Mouse (Mus musculus): ENCODE data around the gene Krtap5-5. TPM values are rescaled to one million over a fixed set of nuclear protein-coding genes. Genes with fewer than 3 reads are reported as not detected.

Krtap5-5 gene
- not detected in 4 replicates for total RNA-seq (2023)

DNA sequence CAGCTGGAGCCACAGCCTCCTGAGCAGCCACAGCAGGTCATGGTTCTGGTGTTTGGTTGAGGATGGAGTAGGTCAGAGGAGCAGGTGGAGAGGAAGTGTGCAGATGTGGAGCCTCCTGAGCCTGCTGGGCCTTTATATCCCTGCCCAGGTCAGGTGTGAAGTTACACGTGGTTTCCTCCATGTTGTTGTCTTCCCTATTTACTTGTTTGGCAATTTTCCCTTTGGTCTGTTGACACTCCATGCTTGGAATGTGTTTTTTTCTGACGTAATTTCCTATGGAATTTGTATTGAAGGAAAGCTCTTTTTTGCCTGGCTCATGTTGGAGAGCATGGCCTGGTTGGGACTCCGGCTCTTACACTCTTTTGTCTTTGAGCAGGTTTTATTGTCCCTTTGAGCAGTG, at the start of gene Krtap5-5:
TSS of gene Krtap5-5 (minus strand) at position 101 of the 400 bp plus-strand sequence.

DNA sequence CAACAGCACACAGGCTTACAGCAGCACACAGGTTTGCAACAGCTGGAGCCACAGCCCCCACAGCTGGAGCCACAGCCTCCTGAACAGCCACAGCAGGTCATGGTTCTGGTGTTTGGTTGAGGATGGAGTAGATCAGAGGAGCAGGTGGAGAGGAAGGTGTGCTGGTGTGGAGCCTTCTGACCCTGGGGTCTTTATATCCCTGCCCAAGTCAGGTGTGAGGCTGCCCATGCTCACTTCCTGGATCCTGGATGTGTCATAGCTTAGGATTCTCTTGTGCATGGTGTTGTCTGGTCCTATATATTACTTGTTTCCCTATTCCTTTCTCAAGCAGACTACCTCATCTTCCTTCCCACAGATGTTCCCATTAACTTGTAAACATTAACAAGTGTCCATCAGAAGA, 44.5 kb upstream of the Krtap5-5 start, which contains the start of gene Gm4559:
TSS of gene Gm4559 (minus strand) at position 101 of the 400 bp plus-strand sequence.

DNA sequence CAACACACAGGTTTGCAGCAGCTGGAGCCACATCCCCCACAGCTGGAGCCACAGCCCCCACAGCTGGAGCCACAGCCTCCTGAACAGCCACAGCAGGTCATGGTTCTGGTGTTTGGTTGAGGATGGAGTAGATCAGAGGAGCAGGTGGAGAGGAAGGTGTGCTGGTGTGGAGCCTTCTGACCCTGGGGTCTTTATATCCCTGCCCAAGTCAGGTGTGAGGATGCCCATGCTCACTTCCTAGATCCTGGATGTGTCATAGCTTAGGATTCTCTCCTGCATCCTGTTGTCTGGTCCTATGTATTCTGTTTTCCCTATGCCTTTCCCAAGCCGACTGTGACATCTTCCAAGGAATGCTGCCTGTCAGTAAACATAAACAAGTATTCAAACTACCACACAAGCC, 28.5 kb upstream of the Krtap5-5 start, which contains the start of gene Gm2431:
TSS of gene Gm2431 (minus strand) at position 101 of the 400 bp plus-strand sequence.

DNA sequence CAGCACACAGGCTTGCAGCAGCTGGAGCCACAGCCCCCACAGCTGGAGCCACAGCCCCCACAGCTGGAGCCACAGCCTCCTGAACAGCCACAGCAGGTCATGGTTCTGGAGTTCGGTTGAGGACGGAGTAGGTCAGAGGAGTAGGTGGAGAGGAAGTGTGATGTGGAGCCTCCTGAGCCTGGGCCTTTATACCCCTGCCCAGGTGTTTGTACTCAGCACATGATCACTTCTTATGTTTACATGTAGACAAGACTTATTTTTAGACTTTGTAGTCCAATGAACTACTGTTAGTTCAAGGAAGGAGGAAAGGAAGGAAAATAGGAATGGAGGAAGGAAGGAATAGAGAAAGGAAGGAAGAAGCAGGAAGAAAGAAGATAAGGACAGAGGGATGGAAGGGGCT, 11.2 kb upstream of the Krtap5-5 start, which contains the start of gene Gm40460:
TSS of gene Gm40460 (minus strand) at position 101 of the 400 bp plus-strand sequence.

DNA sequence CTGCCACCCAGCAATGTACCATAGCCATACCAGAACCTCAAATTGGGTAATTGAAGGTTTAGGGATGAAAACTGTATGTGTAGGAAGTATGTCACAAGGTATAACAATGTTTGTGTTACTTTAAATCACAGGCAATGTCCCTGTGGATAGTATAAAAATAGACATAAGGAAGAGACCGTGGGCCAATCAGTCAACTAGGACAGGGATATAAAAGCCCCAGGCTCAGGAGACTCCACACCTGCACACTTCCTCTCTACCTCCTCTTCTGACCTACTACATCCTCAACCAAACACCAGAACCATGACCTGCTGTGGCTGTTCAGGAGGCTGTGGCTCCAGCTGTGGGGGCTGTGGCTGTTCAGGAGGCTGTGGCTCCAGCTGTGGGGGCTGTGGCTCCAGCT, 18.2 kb downstream of the Krtap5-5 start, which contains the start of gene Gm7579:
TSS of gene Gm7579 (plus strand) at position 301 of the 400 bp plus-strand sequence.

DNA sequence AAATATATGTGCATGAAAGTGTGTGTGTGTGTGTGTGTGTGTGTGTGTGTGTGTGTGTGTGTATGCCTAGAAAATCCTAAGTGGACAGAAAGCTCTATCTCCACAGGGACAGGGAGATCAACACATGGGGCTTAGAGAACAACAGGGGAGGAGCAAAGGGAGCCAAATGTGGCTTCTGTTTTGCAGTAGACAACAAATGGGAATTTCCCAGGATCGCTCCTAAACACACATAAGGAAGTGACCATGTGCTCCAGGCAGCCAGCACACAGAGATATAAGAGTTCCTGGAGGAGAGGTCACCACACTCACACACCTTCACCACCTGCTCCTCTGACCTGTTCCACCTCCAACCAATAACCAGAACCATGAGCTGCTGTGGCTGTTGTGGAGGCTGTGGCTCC, 28.7 kb downstream of the Krtap5-5 start, which contains the start of gene Krtap5-3:
TSS of gene Krtap5-3 (plus strand) at position 301 of the 400 bp plus-strand sequence.

GRCm38 (mm10) chr7:142190289-142190688, 39.5 kb downstream of the Krtap5-5 start, which contains the start of gene Gm10153:
Gene Gm10153 (minus strand): TSS chr7:142190389.

Other genes starting within 250 kb of the Krtap5-5 start
- 33.3 to 45.7 TPM (median 40.9 TPM) in 4 replicates for gene Mob2, start 168.9 kb downstream of the Krtap5-5 start, total RNA-seq (2023)
- gene Dusp8, start 134.1 kb downstream of the Krtap5-5 start, total RNA-seq (2023) = 4.6 to 6.7 TPM (median 5.9 TPM) in 4 replicates
- not detected in 4 replicates for gene Gm45618, start 109.2 kb downstream of the Krtap5-5 start, total RNA-seq (2023)
- gene Gm39115, start 93.9 kb downstream of the Krtap5-5 start, total RNA-seq (2023) = not detected in 4 replicates
- gene Gm45337, start 85.4 kb downstream of the Krtap5-5 start, total RNA-seq (2023) = not detected in 4 replicates
- not detected in 4 replicates for gene Gm29735, start 72.9 kb downstream of the Krtap5-5 start, total RNA-seq (2023)
- not detected in 4 replicates for gene Gm4553, start 64.2 kb downstream of the Krtap5-5 start, total RNA-seq (2023)
- not detected in 4 replicates for gene Krtap5-2, start 54.0 kb downstream of the Krtap5-5 start, total RNA-seq (2023)
- gene Gm10153, start 39.6 kb downstream of the Krtap5-5 start, total RNA-seq (2023) = not detected in 4 replicates
- not detected in 4 replicates for gene Krtap5-3, start 28.6 kb downstream of the Krtap5-5 start, total RNA-seq (2023)
- gene Gm7579, start 18.1 kb downstream of the Krtap5-5 start, total RNA-seq (2023) = not detected in 4 replicates
- not detected in 4 replicates for gene Gm40460, start 11.1 kb upstream of the Krtap5-5 start, total RNA-seq (2023)
- gene Gm2431, start 28.4 kb upstream of the Krtap5-5 start, total RNA-seq (2023) = not detected in 4 replicates
- not detected in 4 replicates for gene Gm4559, start 44.4 kb upstream of the Krtap5-5 start, total RNA-seq (2023)
- not detected in 4 replicates for gene Krtap5-1, start 67.1 kb upstream of the Krtap5-5 start, total RNA-seq (2023)
- not detected in 4 replicates for gene Krtap5-4, start 73.6 kb upstream of the Krtap5-5 start, total RNA-seq (2023)
- 0.75 TPM in 1 of 4 replicates, not detected in the others for gene Ifitm10, start 143.8 kb upstream of the Krtap5-5 start, total RNA-seq (2023)
- 0.85 TPM in 1 of 4 replicates, not detected in the others for gene Gm49369, start 152.7 kb upstream of the Krtap5-5 start, total RNA-seq (2023)
- gene Ctsd, start 158.1 kb upstream of the Krtap5-5 start, total RNA-seq (2023) = 67.6 to 79.8 TPM (median 71.9 TPM) in 4 replicates
- gene Syt8, start 204.9 kb upstream of the Krtap5-5 start, total RNA-seq (2023) = not detected in 4 replicates
- gene Tnni2, start 211.8 kb upstream of the Krtap5-5 start, total RNA-seq (2023) = 3.1 to 9.1 TPM (median 5.4 TPM) in 4 replicates
- gene Lsp1, start 230.8 kb upstream of the Krtap5-5 start, total RNA-seq (2023) = 752 to 815 TPM (median 786 TPM) in 4 replicates